Mouse (Mus musculus): ENCODE measurements around the gene Prdm1. TPM values are rescaled to one million over a fixed set of nuclear protein-coding genes. Genes with fewer than 3 reads are reported as not detected.

Prdm1 gene
- polyA plus RNA-seq, 1 experiment = 1.7 TPM

GRCm38 (mm10) chr10:44454753-44455152 lies 73.5 kb downstream of the Prdm1 start:
- 79% methylated on average over 4 of the region's 4 CpGs for WGBS
- TF ChIP-seq POLR2A (IDR thresholded peaks at IDR 0.05; ENCODE audit: control insufficient read depth, extremely low read depth, insufficient read depth, low read length, poor library complexity) (no peak), CTCF (IDR thresholded peaks at IDR 0.05; ENCODE audit: borderline replicate concordance, control insufficient read depth, extremely low read depth, insufficient read depth, low read length, poor library complexity) (no peak)
- Histone ChIP-seq H3K4me3 (ENCODE audit: control insufficient read depth, insufficient read depth, low read length) (no peak overlapping the region), H3K36me3 (ENCODE audit: control insufficient read depth, insufficient read depth, low read length) (no peaks in the 10 kb centered on the region), H3K27ac (ENCODE audit: control insufficient read depth, insufficient read depth, low read length) (no peak overlapping the region), H3K4me1 (replicated peaks; ENCODE audit: control insufficient read depth, insufficient read depth, low read length) (peaks cover 12% of the 10 kb centered on the region), H3K27me3 (ENCODE audit: control insufficient read depth, insufficient read depth, low read length) (no peaks in the 10 kb centered on the region)
- no peak for DNase-seq

GRCm38 (mm10) chr10:44454111-44454510 lies 74.2 kb downstream of the Prdm1 start:
- no peak overlapping the region for H3K4me3 ChIP-seq (ENCODE audit: control insufficient read depth, insufficient read depth, low read length)
- H3K4me1 ChIP-seq (replicated peaks; ENCODE audit: control insufficient read depth, insufficient read depth, low read length) = peaks cover 7% of the 10 kb centered on the region
- H3K27ac ChIP-seq (ENCODE audit: control insufficient read depth, insufficient read depth, low read length) = no peak overlapping the region
- TF ChIP-seq CTCF (IDR thresholded peaks at IDR 0.05; ENCODE audit: borderline replicate concordance, control insufficient read depth, extremely low read depth, insufficient read depth, low read length, poor library complexity) = no peak
- no peak for TF ChIP-seq POLR2A (IDR thresholded peaks at IDR 0.05; ENCODE audit: control insufficient read depth, extremely low read depth, insufficient read depth, low read length, poor library complexity)
- 56% methylated on average over 2 of the region's 2 CpGs for WGBS
- no peaks in the 10 kb centered on the region for H3K36me3 ChIP-seq (ENCODE audit: control insufficient read depth, insufficient read depth, low read length)
- DNase-seq = no peak
- no peaks in the 10 kb centered on the region for H3K27me3 ChIP-seq (ENCODE audit: control insufficient read depth, insufficient read depth, low read length)

- peaks cover 20% of the 10 kb centered on the region for H3K4me1 ChIP-seq (replicated peaks; ENCODE audit: control insufficient read depth, insufficient read depth, low read length)
- no peaks in the 10 kb centered on the region for H3K36me3 ChIP-seq (ENCODE audit: control insufficient read depth, insufficient read depth, low read length)
- TF ChIP-seq CTCF (IDR thresholded peaks at IDR 0.05; ENCODE audit: borderline replicate concordance, control insufficient read depth, extremely low read depth, insufficient read depth, low read length, poor library complexity) (no peak), POLR2A (IDR thresholded peaks at IDR 0.05; ENCODE audit: control insufficient read depth, extremely low read depth, insufficient read depth, low read length, poor library complexity) (no peak)
- no peak overlapping the region for H3K27ac ChIP-seq (ENCODE audit: control insufficient read depth, insufficient read depth, low read length)
- 54% methylated on average over 2 of the region's 2 CpGs for WGBS
- H3K27me3 ChIP-seq (ENCODE audit: control insufficient read depth, insufficient read depth, low read length) = no peaks in the 10 kb centered on the region
- H3K4me3 ChIP-seq (ENCODE audit: control insufficient read depth, insufficient read depth, low read length) = no peak overlapping the region
- DNase-seq = no peak
These were observed 77.5 kb downstream of the Prdm1 start for GRCm38 (mm10) chr10:44450835-44451234.

- Histone ChIP-seq H3K27ac (ENCODE audit: control insufficient read depth, insufficient read depth, low read length) (no peak overlapping the region), H3K36me3 (ENCODE audit: control insufficient read depth, insufficient read depth, low read length) (no peaks in the 10 kb centered on the region), H3K4me3 (ENCODE audit: control insufficient read depth, insufficient read depth, low read length) (no peak overlapping the region), H3K27me3 (ENCODE audit: control insufficient read depth, insufficient read depth, low read length) (no peaks in the 10 kb centered on the region), H3K4me1 (replicated peaks; ENCODE audit: control insufficient read depth, insufficient read depth, low read length) (peaks cover 20% of the 10 kb centered on the region)
- no peak for DNase-seq
- TF ChIP-seq POLR2A (IDR thresholded peaks at IDR 0.05; ENCODE audit: control insufficient read depth, extremely low read depth, insufficient read depth, low read length, poor library complexity) (no peak), CTCF (IDR thresholded peaks at IDR 0.05; ENCODE audit: borderline replicate concordance, control insufficient read depth, extremely low read depth, insufficient read depth, low read length, poor library complexity) (no peak)
- 79% methylated on average over 13 of the region's 13 CpGs for WGBS
These were observed 78.2 kb downstream of the Prdm1 start for GRCm38 (mm10) chr10:44450108-44450507.

- H3K27me3 ChIP-seq (ENCODE audit: control insufficient read depth, insufficient read depth, low read length) = no peaks in the 10 kb centered on the region
- no peaks in the 10 kb centered on the region for H3K36me3 ChIP-seq (ENCODE audit: control insufficient read depth, insufficient read depth, low read length)
- DNase-seq = peak; percentile 26
- peaks cover 20% of the 10 kb centered on the region for H3K4me1 ChIP-seq (replicated peaks; ENCODE audit: control insufficient read depth, insufficient read depth, low read length)
- H3K27ac ChIP-seq (ENCODE audit: control insufficient read depth, insufficient read depth, low read length) = no peak overlapping the region
- H3K4me3 ChIP-seq (ENCODE audit: control insufficient read depth, insufficient read depth, low read length) = no peak overlapping the region
- WGBS = 12% methylated on average over 5 of the region's 5 CpGs
- TF ChIP-seq POLR2A (IDR thresholded peaks at IDR 0.05; ENCODE audit: control insufficient read depth, extremely low read depth, insufficient read depth, low read length, poor library complexity) = no peak
- TF ChIP-seq CTCF (IDR thresholded peaks at IDR 0.05; ENCODE audit: borderline replicate concordance, control insufficient read depth, extremely low read depth, insufficient read depth, low read length, poor library complexity) = no peak
These were observed 78.6 kb downstream of the Prdm1 start for GRCm38 (mm10) chr10:44449666-44450065.

- Histone ChIP-seq H3K27me3 (ENCODE audit: control insufficient read depth, insufficient read depth, low read length) (no peaks in the 10 kb centered on the region), H3K27ac (ENCODE audit: control insufficient read depth, insufficient read depth, low read length) (peak overlapping the region; percentile 83), H3K4me3 (ENCODE audit: control insufficient read depth, insufficient read depth, low read length) (peak overlapping the region; percentile 28), H3K36me3 (ENCODE audit: control insufficient read depth, insufficient read depth, low read length) (no peaks in the 10 kb centered on the region), H3K4me1 (replicated peaks; ENCODE audit: control insufficient read depth, insufficient read depth, low read length) (peaks cover 23% of the 10 kb centered on the region)
- DNase-seq = peak; percentile 75
- 3% methylated on average over 12 of the region's 12 CpGs for WGBS
- TF ChIP-seq POLR2A (IDR thresholded peaks at IDR 0.05; ENCODE audit: control insufficient read depth, extremely low read depth, insufficient read depth, low read length, poor library complexity) (no peak), CTCF (IDR thresholded peaks at IDR 0.05; ENCODE audit: borderline replicate concordance, control insufficient read depth, extremely low read depth, insufficient read depth, low read length, poor library complexity) (no peak)
These were observed 80.1 kb downstream of the Prdm1 start for GRCm38 (mm10) chr10:44448165-44448564.

Data from thymus, adult 2 months (tissue).